Mouse (Mus musculus) telencephalon, adult 2 months (tissue): ENCODE results near the gene Vwa3a.

Source experiments
- DNase-seq: peaks from one replicate; pipeline ENCODE4 v3.0.0-alpha.2; 2011; ENCODE audit warnings: low read depth, low spot score

Vwa3a gene

GRCm38 (mm10) chr7:120746821-120747220, 7.7 kb downstream of the Vwa3a start:
- no peak for DNase-seq

DNA sequence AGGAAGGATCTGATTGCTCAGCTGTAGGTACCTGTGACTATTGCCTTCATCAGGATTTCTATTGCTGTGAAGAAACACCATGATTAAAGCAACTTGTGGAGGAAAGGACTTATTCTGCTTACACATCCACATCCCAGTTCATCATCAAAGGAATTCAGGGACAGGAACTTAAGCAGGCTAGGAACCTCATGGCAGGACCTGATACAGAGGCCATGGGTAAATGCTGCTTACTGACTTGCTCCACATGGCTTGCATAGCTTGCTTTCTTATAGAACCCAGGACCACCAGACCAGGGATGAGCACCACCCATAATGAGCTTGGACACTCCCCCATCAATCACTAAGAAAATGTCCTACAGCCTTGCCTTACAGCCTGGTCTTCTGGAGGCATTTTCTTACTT, 9.4 kb downstream of the Vwa3a start:
- no peak for DNase-seq

DNA sequence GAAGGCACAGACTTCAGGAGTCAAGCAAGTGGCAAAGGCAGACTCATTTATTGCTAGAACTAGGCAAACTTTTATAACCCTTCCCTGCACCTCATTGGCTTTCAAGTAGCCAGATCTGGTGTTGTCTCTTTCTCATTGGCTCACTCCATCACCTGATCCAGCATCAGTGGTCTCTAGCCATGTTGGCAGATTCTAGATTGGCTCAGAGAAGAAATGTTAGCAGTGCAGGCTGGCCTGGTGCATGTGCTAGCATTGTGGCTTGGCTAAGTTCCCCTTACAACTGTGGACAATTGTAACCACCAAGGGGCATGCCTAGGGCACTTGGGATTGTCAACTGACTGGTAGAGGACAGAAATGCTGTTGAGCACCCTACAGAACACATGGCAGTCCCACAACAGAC, 12.2 kb downstream of the Vwa3a start:
- DNase-seq = no peak

DNA sequence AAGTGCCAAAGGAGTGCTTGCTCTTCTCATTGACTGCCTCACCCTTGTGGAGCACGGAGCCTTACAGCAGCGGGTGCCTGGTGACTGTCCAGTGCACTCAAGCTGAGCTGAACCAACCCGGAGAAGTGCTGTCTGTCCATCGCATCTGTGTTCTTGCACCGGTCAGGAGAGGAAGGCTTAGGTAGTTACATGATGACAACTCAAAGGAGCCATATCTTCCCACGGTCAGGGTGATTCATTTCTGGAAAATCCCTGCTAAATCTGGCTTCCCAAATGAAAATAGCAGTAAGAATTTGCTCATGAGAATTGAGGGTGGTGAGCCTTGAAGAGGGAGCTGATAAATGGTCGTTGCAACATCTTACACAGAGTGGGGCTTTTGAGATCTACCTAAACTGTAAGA, 12.8 kb downstream of the Vwa3a start:
- DNase-seq = peak; percentile 63

GRCm38 (mm10) chr7:120754671-120755070, 15.6 kb downstream of the Vwa3a start:
- peak; percentile 47 for DNase-seq

GRCm38 (mm10) chr7:120767369-120767768, 28.3 kb downstream of the Vwa3a start:
- no peak for DNase-seq

DNA sequence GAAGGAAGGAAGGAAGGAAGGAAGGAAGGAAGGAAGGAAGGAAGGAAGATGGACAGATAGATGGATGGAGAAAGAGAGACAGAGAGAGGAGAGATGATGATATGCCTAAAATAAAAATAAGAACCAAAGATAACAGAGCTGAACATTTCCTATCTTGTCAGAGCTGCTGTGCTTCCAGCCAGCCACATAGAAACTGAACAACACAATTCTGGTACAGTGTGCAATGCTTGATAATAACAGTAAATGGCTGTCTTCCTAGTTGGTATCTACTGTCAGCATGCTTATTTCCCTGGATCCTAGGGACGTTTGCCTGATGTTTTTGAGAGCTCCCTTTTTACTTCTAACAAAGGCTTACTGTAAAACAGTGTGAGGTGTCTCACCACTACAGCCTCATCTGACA, 32.3 kb downstream of the Vwa3a start:
- DNase-seq = no peak

DNA sequence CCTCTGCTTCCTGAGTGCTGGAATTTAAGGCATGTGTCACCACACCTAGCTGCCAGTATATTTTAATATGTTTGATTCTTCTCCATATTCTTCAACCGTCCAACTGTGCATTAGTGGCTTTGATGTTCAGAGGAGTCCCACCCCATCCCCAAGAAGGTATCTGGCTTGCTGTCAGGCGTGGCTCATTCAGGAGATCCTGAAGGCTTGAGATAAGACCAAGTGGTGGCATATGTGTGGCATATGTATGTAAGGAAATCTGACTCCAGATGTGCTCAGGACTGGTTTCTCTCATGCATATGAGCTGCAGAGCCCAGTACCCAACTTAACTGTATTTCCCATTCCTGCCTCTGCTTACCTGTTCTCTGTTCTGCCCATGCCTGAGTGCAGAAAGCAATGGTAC, 38.9 kb downstream of the Vwa3a start:
- no peak for DNase-seq

- DNase-seq = no peak
Observed at GRCm38 (mm10) chr7:120795544-120795943, 56.4 kb downstream of the Vwa3a start.

DNA sequence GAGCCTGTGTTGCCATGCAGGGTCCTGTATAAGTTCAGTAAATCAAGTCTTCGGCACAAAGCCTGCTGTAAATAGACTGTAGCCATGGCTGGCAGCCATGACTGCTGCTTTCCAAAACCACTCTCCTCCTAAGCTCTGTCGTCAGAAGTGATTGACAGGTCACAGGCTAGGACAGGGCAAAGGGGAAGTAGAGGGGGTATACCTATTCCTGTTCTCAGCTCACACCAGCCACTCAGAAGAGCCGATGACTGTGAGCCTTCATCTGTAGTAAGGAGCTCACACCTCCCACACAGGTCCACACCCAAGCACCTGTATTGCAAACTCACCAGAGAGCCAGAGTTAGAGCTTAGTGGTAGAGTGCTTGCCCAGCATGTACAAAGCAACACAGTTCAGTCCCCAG, 57.3 kb downstream of the Vwa3a start:
- DNase-seq = no peak

DNA sequence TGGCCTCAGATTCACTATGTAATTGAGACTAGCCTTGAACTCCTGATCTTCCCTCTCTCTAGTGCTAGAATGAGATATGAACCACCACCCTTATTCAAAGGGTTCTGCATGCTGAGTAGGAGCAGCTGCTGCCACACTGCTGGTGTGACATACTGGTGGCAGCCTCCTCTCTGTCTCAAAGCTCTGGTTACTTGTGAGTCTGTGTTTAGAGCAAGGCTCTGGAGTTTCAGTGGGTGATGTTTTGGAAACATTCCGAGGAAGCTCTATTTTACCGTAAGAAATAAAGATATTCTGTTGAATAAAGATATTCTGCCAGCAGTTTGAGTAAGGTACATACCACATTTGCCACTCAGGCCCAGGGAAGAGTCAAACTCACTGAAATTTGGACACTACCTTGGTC, 64.2 kb downstream of the Vwa3a start:
- DNase-seq = peak; percentile 41

DNA sequence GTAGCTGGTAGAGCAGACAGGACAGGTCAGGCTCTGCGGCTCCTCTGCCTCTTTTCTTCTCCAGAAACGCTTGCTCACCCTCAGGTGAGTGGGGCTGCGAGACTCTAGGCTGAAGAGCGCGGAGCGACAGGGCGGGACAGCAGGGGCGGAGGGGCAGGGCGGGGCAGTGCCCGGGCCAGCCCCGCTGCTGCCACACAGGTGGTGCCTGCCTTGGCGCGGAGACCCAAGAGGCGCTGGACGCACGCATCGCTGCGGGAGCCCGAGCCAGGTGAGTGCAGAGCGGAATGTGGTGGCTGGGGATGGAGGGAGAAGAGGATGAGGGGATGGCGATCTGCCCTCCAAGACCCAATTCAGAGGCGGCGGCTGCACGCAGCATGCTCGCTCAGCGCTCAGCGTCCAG, 70.6 kb downstream of the Vwa3a start:
- DNase-seq = no peak

GRCm38 (mm10) chr7:120811834-120812415, 72.8 kb downstream of the Vwa3a start, which contains the start of gene Gm5737:
Gm5737 (plus strand) TSS chr7:120812365.
- DNase-seq = no peak

- no peak for DNase-seq
Observed at GRCm38 (mm10) chr7:120817552-120817951, 78.4 kb downstream of the Vwa3a start.

GRCm38 (mm10) chr7:120819386-120819785, 80.3 kb downstream of the Vwa3a start:
- DNase-seq = no peak

GRCm38 (mm10) chr7:120823248-120823647, 84.1 kb downstream of the Vwa3a start:
- DNase-seq = no peak

GRCm38 (mm10) chr7:120825097-120825496, 86.0 kb downstream of the Vwa3a start:
- DNase-seq = peak; percentile 91

DNA sequence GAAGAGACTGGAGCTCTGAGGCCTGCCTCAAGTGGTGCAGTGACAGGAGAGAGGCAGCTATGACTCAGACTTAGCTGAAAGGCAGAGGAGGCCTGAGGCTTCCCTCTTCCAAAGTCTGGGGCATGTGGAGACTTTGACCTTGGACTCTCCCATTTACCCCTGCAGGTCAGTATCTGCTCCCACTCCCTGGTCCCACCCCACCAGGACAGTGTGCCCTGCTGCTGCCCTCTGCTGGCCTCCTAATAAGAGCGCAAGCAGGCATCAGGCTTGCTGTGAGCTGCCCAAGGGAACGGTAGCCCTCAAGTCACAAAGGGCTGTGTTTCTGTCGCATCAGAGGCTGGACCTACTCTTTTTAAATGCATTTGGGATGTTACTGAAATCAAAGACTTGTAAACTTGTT, 87.3 kb downstream of the Vwa3a start:
- DNase-seq = no peak

GRCm38 (mm10) chr7:120830431-120831381, 91.6 kb downstream of the Vwa3a start:
- DNase-seq = no peak

DNA sequence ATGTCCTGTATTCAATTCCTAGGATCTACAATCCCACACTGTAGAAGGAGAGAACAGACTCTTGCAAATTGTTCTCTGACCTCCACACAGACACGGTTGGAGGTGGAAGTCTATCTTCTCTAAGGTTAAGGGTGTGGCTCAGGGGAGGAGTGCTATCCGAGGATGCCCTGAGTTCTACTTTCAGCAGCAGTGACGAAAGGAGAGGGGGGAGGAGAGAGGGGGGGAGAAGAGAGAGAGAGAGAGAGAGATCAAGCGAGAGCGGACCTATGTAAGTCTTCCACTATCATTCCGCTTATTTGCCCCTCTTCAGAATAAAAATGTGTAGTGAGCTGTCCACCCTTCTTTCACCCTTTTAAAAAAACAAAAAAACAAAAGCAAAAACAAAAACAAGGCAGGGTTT, 95.3 kb downstream of the Vwa3a start:
- no peak for DNase-seq

DNA sequence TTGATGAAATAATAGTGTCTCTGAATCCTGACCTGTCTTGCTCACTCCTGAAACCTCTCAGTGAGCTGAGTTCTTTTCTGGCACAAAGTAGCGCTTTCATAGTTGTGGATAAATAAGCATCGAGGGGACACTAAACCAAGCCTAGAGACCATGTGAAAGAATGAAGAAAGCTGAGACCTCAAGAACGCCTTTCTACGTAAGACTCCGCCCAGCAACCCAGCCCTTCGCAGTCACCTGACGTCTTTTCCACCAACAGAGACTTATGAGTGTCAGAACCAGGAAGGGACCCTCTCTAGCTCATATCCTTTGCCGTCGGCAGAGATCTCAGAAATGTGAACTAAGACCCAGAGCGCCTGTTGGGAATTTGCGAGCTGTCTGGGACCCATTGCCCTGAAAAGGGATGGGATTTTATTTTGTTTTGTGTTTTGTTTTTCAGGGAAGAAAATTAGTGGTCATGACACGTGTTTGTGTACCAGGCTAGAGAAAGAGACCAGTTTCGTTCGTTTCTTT, 95.8 kb downstream of the Vwa3a start:
- peak; percentile 91 for DNase-seq

DNA sequence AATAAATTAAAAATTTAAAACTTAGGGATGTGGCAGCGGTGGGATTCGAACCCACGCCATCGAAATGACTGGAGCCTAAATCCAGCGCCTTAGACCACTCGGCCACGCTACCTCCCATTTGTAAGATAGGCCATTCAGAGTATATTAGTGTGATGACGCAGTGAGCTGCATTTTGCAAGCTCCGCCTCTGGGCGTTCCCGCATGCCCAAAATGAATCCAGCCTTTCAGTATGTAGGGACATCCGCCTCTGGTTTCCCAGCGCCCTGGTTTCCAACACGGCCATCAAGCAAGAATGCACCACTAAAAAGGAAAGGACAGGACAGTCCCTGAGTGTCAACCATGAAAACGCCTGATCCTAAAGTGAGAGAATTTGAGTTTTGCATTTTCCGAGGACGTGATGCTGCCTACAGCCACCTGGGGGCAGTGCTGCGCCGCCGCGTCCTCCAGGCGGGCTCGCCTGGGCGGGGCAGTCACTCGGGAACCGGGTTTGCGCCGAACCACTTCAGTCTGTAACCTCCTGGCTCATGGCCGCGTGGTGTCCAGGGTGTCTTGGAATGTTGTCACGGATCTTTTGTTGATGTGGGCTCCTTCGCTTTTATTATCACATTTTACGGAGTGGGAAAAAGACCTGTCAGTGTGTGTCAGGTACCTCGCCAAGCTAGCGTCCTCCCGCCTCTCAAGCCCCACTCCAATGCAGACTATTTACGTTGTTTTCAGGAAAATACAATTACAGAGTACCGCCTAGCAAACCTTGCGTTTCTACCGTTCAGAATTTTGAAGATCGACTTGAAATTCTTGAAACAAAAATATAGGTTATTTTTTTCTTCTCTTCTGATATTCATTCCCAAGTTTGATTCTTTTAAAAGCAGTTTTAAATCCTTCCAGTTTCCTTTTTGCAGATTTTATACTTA, 96.6 kb downstream of the Vwa3a start:
- DNase-seq = peak; percentile 96
